Mouse (Mus musculus): ENCODE measurements around the gene Bud23. TPM values are rescaled to one million over a fixed set of nuclear protein-coding genes. Genes with fewer than 3 reads are reported as not detected.
A peak's percentile ranks its signal among the peaks of the same experiment; 100 is the strongest.

Gene Bud23
- total RNA-seq, 2 experiments from 2014 or later: 28.5 to 37.0 TPM

DNA sequence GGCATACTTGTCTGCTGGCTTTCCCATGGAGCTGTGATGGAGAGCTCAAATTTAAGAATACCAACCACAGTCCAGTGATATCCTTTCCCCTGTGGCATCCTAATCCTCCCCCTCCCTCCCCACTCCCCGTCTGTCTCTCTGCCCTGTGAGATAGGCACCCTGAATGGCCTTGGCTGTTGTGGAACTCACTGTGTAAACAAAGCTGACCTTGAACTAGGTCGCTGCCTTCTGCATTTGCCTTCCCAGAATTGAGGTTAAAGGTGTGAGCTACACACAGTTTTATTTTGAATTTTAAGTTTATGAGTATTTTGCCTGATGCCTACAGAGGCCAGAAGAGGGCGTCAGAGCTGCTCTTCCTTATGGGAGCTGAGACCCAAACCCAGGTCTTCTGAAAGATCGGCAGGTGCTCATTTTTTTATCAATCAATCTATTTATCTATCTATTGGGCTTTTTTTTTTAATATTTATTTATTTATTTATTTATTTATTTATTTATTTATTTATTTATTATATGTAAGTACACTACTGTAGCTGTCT is 48.5 kb downstream of the Bud23 start:
- DNase-seq: no peak

GRCm38 (mm10) chr5:135015497-135015896 is 49.3 kb downstream of the Bud23 start:
- DNase-seq: peak; percentile 93

GRCm38 (mm10) chr5:135012671-135013441 is 51.9 kb downstream of the Bud23 start:
- DNase-seq: peak; percentile 87

DNA sequence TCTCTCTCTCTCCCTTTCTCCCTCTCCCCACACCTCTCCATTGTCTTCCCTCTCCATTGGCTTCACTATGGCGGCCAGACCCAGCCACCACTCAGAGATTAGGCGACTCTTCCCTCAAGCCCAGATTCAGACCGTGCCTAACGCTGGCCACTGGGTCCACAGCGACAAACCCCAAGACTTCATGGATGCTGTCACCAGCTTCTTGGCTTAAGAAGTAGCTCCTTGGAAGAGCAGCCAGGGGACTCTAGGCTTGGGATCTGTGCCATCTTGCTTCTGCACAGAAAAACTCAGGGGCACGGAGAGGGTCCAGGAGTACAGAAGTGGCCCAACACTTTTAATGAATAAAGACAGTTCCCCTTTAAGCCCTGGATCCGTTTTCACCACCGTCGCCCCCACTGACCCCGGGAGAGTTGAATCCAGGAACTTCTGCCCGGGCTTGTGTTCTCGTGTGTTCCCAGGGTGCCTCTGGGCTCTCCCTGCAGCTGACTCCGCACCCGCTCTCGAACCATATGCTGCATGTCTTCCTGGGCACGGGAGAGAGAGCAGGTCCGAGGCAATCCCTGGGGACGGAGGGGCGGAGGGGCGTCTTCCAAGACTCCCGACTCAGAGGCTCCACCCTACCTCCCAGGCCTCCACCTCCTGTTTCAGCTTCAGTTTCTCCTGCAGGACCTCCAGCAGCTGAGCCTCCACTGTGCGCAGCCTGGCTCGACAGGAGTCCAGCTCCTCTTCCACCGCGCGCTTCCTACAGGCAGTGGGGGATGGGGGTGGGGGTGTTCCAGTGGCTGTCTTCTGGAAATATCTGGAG is 52.7 kb downstream of the Bud23 start:
- DNase-seq: peak; percentile 27

- DNase-seq: no peak
Measured at GRCm38 (mm10) chr5:135010841-135011743, 53.7 kb downstream of the Bud23 start.

- DNase-seq: no peak
Measured at GRCm38 (mm10) chr5:135010320-135010709, 54.4 kb downstream of the Bud23 start.

DNA sequence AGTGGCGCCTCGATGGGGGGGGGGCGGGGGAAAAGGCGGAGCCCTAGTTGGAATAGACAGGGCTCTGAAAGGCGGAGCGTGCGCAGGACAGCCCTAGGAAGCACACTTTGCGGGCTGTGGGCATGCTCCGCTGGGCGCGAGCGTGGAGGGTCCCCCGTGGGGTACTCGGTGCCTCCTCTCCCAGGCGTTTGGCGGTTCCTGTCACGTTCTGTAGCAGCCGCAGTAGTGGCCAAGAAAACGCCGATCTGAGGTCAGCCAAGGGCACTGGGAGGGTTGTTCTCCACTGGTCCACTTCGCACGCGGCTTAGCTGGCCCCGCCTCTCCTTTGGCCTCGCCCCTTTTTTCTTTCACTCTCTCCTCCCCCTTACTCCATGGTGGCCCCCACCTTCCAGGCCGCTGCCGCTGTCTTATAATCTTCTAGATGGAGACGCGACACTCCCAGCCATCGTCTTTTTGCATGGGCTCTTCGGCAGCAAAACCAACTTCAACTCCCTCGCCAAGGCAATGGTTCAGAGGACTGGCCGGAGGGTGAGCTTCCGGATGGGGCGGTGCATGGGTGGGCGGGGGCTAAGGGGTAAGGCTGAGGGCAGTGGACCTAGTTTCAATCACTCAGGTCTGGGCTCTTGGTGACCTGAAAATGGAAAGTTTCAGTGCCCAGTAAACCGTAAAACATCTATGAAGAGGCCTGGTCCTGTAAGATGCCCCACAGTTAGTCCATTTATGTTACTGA is 55.0 kb downstream of the Bud23 start:
- DNase-seq: peak; percentile 89

DNA sequence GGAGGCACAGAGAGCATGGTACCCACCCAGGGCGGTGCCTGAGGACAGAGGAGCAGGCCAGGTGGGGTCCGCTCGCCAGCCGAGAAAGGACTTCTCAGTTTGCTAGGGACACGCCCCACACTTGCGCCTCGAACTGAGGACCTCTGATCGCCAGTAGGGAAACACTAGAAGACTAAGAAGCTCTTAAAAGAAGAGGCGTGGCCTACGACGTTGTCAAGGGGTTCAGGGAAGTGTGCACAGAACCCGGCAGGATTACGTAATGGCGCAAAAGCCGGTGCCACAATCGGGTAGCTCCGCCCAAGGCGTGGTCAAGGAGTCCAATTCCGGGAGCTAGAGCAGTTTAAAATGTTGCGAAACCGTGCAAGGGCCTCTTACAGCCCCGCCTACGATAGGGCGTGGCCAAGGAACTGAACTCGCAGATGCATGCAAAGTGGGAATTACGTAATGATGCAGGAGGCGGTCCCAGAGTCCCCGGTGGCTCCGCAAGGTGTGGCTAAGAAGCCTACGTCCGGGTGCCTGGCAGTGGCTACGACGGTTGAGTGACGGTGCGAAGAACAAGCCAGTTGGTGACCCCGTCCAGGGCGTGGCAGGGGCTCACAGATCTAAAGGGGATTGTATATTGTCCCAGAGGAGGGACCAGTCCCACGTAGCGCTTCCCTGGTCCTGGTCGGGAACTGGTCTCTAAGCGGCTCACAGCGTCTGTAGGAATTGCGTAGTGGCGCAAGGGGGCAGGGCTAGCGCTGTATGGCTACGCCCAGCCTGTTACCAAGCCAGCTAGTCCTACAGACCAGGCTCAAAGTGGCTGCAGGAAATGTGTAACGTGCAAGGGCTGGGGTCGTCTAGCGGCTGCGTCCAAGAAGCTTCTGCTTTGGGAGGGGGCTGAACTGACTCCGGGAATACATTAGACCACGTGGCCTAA is 55.8 kb downstream of the Bud23 start, which contains the start of gene Abhd11:
TSS of gene Abhd11 (plus strand) at position 482 of the 919 bp plus-strand sequence.
- DNase-seq: peak; percentile 97

DNA sequence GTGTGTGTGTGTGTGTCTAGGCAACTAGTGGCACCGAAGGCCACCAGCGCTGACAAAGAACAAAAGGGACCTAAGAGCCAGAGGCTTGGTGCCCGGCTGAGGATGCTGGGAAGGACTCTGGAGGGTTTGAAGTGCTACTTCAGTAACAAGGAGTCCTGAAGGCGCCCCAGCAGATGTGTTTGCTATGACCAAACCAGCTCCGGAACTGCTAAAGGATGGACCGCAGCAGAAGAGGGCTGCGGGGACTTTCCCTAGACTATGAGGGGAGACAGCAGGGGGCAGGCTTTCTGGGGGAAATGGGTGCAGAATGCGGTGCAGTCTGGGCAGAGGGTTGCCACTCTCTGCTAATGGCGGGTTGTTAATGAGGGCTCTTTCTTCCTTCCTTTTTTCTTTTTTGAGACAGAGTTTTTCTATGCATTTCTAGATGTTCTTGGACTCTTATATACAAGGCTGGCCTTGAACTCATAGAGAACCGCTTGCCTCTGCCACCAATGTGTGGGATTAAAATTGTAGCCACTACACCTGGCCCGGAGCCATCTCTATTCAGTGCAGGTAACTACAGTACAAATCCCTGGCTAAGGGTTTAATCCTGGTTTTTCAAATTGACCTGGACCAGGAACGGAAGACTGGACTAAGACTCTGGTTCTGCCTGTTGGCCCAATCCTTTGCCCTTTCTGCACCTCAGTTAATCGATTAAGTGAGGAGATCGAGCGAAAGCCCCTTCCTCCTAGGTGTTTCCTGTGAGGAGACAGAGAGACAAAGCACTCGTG is 56.8 kb downstream of the Bud23 start:
- peak; percentile 46 for DNase-seq

Other genes starting within 250 kb of the Bud23 start
- gene Tmem270, start 158.2 kb downstream of the Bud23 start, total RNA-seq (2021): not detected
- not detected for gene Cldn13, start 149.4 kb downstream of the Bud23 start, total RNA-seq (2021)
- gene Mettl27, start 132.6 kb downstream of the Bud23 start, total RNA-seq (2021): 1 to 10 TPM; 6.2 to 7.1 TPM
- gene Cldn4, start 118.0 kb downstream of the Bud23 start, total RNA-seq (2021): under 1 TPM in 1 of 2 experiments, not detected in 1; 0.14 TPM
- under 1 TPM; 0.71 to 0.77 TPM for gene Cldn3, start 78.7 kb downstream of the Bud23 start, total RNA-seq (2021)
- 10 to 100 TPM; 55.0 to 59.6 TPM for gene Abhd11, start 55.8 kb downstream of the Bud23 start, total RNA-seq (2021)
- gene Stx1a, start 41.5 kb downstream of the Bud23 start, total RNA-seq (2021): 1 to 10 TPM; 5.6 to 6.0 TPM
- gene Dnajc30, start 757 bp downstream of the Bud23 start, total RNA-seq (2021): 10 to 100 TPM; 24.8 to 26.6 TPM
- 1 to 10 TPM; 2.8 to 2.9 TPM for gene Vps37d, start 13.3 kb upstream of the Bud23 start, total RNA-seq (2021)
- gene Mlxipl, start 24.9 kb upstream of the Bud23 start, total RNA-seq (2021): 1 to 10 TPM; 8.4 to 9.6 TPM
- gene Tbl2, start 84.7 kb upstream of the Bud23 start, total RNA-seq (2021): 10 to 100 TPM; 15.8 to 18.4 TPM
- 10 to 100 TPM; 31.1 to 31.9 TPM for gene Bcl7b, start 103.3 kb upstream of the Bud23 start, total RNA-seq (2021)
- gene Baz1b, start 122.3 kb upstream of the Bud23 start, total RNA-seq (2021): 10 to 100 TPM; 53.9 to 54.3 TPM
- 1 to 10 TPM; 1.2 to 1.7 TPM for gene Fzd9, start 186.3 kb upstream of the Bud23 start, total RNA-seq (2021)